Mouse (Mus musculus): Measurements from ENCODE around the gene Trim7. TPM values are rescaled to one million over a fixed set of nuclear protein-coding genes. Genes with fewer than 3 reads are reported as not detected.

Trim7 gene
- total RNA-seq, 2 experiments from 2014 or later = 2.6 to 2.8 TPM

DNA sequence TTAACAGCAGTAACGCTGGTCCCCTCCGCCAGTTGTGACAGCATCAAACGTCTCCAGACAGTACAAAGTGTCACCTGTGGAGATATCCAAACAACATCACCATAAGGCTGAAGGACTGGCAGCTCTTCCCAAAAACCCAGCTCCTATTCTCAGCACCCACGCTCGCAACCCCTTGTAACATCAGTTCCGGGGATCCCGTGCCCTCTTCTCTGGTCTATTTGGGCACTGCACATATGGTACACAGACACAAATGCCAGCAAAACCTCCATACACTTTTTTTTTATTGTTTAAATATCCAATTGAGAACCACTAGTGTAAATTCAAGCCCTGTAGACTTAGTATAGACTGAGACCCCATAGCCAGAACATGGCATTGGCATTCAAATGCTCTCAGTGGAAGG lies 30.7 kb upstream of the Trim7 start:
- TF ChIP-seq CTCF (conservative IDR thresholded peaks at IDR 0.05) = peak; percentile 62
- H3K27ac ChIP-seq = no peak overlapping the region
- no peak overlapping the region for H3K4me3 ChIP-seq
- DNase-seq (ENCODE audit: low spot score in 2 of 2) = no peak

DNA sequence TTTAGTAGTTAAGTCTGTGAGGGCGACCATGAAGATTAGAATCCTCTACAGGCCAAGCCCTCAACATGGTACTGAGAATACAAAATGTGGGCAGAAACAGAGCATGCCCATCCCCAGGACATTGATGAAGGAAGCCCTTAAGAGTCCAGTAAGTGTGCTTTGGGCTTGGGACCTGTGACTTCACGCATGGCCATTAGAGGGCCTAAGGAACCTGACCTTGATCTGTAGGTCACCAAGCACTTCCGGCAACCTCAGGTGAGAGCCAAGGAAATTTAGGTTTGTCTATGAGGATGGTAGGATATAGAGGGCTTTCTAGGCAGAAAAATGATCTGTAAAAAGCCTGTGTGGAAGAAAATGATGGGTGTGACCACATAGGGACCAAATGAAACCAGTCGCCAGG lies 29.6 kb upstream of the Trim7 start:
- no peak overlapping the region for H3K27ac ChIP-seq
- no peak for TF ChIP-seq CTCF (conservative IDR thresholded peaks at IDR 0.05)
- no peak overlapping the region for H3K4me3 ChIP-seq
- no peak for DNase-seq (ENCODE audit: low spot score in 2 of 2)

DNA sequence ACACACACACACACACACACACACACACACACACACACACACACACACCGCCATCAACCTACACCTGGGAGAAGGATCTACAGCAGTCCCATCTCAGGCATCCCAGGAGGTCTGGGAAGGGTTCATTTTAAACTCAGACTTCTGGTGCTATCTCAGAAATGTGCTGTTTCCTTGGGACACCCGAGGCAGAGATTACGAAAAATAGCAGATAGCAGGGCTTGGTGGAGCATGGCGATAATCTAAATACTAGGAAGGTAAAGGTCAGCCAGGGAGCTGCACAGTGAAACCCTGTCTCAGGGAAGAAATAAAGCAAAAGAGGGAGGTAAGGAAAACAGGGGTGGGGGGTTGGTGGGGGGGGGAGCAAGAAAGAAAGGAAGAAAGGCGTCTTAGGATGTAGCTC lies 28.7 kb upstream of the Trim7 start:
- Histone ChIP-seq H3K27ac (no peak overlapping the region), H3K4me3 (no peak overlapping the region)
- DNase-seq (ENCODE audit: low spot score in 2 of 2) = no peak
- TF ChIP-seq CTCF (conservative IDR thresholded peaks at IDR 0.05) = no peak

DNA sequence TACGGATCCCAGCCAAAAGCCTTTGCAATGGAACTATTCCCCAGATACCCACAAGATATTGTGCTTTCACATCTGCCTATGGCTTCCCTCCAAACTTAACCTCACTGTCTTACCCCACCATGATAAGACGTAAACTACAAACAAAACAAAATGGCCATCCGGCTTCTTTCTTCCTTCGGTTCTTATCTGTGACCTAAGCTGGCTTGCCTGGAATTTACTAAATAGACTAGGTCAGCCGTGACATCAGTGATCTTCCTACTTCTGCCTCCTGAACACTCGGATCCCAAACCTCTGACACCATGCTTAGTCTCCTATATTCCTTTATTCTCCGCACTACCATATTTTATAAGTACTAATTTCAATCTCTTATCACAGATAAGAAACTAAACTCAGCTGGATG lies 27.6 kb upstream of the Trim7 start:
- no peak for TF ChIP-seq CTCF (conservative IDR thresholded peaks at IDR 0.05)
- no peak for DNase-seq (ENCODE audit: low spot score in 2 of 2)
- no peak overlapping the region for H3K4me3 ChIP-seq
- no peak overlapping the region for H3K27ac ChIP-seq

DNA sequence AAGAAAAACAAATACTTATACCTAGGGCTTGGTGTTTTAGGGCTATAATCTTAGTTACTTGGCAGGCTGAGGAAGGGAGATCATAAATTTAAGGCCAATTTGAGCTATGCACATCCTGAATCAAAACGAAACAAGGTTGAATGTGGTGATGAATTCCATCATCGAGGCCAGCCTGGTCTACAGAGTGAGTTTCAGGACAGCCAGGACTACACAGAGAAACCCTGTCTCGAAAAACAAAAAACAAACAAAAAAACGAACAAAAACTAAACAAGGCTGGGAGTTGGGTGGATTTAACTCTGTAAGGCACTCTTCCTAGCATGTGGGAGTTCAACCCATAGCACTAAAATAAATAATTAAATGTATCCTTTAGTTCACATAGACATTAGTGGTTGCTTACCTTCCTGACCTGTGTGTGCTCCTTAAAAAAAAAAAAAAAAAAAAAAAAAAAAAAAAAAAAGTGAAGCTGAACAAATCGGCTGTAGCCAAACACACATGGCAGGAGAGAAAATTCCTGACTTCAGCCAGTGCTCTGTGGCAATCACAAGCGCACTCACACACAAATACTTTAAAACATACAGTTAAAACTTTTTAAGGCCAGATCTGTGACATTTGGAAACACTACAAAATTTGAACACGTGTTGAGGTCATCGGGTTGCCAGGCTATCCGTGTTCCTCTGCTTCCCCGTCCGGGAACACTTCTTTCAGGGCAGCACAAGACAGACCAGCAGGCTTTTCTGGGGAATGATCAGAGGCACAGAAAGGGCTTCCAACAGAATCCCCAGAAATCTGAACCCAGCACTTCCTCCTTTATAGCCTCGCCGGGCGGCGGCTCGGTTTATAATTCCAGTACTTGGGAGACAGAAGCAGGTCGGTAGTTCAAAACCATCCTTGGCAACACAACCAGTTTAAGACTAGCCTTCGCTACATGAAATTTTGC lies 26.7 kb upstream of the Trim7 start:
- no peak for TF ChIP-seq CTCF (conservative IDR thresholded peaks at IDR 0.05)
- peak overlapping the region; percentile 83 for H3K4me3 ChIP-seq
- no peak for DNase-seq (ENCODE audit: low spot score in 2 of 2)
- peak overlapping the region; percentile 97 for H3K27ac ChIP-seq

DNA sequence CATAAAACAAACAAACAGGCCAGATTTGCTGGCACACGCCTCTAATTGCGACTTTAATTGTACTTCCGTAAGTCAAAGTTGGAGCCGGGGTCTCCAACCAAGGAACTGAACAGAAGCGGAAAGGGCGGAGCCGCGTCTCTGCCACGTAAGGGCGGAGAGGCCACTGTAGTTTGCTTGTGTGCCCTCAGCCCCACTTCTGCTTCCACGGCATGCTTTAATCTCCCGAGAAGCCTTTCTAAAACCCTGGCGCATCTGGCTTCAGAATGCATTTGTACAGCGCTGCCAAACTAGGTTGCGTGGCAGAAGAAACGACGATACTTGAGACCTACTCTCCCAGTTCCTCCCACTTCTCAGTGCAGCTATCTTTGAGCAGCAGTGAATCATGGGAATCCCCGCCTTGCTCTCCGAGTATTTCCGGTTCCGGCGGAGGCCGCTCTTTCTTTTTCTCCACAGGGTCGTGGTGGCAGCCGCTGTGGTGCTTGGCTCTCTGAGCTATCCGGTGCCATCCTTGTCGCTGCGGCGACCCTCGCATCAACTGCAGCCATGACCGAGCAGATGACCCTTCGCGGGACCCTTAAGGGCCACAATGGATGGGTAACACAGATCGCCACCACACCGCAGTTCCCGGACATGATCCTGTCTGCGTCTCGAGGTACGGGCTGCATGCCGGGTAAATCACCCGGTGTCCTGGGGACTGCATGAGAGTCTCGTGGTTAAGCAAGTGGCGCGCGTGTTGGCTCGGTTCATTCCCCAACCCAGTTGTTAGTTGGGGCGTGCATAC lies 25.8 kb upstream of the Trim7 start, which contains the start of gene Rack1:
Rack1 (plus strand) TSS at position 412 of the 781 bp plus-strand sequence.
- H3K4me3 ChIP-seq = peak within 1 kb of the TSS; percentile 83
- peak within 1 kb of the TSS; percentile 97 for H3K27ac ChIP-seq
- peak; percentile 87 to 92 for DNase-seq (ENCODE audit: low spot score in 2 of 2)
- TF ChIP-seq CTCF (conservative IDR thresholded peaks at IDR 0.05) = no peak

DNA sequence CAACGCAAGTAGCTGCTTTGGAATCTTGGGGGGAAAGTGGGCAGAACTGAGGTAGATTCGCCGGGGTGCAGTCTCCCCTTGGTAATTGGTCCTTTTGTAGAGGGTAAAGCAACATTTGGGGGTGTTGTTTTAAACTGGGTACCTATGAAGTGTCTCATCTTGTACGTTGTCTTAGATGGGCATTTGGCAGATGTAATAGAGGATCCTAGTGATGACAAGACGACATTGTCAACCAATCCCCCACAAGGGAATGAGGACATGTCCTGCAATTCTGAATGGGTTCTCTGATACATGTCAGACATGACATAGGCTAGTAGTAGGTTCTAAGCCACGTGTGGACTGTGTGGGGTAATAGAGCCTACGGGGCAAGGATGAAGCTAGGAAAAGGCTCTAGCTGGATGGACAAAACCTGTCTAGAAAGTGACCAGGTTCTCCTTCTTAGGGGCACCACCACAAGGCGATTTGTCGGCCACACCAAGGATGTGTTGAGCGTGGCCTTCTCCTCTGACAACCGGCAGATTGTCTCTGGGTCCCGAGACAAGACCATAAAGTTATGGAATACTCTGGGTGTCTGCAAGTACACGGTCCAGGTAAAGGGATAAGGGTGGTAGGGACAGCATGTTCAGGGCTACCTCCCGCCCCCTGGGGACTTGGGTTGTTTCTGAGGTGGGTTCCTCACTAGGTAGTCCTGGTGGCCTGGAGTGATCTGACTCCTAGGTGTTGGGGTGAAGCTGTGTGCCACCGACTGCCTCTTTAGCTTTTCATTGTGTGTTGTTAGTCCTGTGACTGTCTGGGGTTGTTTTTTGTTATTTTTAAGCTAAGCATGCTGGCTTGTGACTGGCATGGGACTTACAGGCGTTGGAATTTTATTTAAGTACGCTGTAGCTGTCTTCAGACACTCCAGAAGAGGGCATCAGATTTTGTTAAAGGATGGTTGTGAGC lies 23.8 kb upstream of the Trim7 start:
- no peak overlapping the region for H3K27ac ChIP-seq
- DNase-seq (ENCODE audit: low spot score in 2 of 2) = no peak
- TF ChIP-seq CTCF (conservative IDR thresholded peaks at IDR 0.05) = no peak; the same call in 1 of the 2 replicates
- H3K4me3 ChIP-seq = peak overlapping the region; percentile 83

DNA sequence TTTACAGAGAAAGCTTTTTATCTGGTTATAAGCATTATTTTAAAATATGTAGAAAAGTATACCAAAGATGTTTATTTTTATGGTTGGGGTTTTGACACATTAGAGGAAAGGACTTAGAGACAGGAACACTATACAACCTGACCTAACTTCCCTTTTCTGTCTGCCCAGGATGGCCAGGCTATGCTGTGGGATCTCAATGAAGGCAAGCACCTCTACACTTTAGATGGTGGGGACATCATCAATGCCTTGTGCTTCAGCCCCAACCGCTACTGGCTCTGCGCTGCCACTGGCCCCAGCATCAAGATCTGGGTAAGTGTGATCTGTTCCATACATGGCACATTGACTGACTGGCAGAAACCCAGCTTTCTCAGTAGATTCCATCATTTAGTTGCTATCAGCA lies 22.0 kb upstream of the Trim7 start:
- no peak for DNase-seq (ENCODE audit: low spot score in 2 of 2)
- Histone ChIP-seq H3K4me3 (no peak overlapping the region), H3K27ac (no peak overlapping the region)
- TF ChIP-seq CTCF (conservative IDR thresholded peaks at IDR 0.05) = no peak

DNA sequence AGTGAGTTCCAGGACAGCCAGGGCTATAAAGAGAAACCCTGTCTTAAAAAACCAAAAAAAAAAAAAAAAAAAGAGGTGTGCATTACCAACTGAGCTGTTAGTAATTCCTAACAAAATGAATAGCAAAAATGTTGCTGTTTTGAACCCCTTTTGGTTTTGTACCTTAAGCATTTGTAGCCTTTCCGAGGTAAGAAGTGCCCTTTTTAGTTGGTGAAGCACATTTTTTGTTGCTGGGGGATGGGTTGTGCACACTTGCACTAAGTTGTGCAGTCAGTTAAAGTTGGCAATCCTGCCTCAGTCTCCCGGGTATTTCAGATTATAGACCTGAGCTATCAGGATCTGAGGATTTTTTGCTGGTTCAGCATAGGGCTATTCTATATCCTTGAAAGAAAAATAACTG lies 21.0 kb upstream of the Trim7 start:
- Histone ChIP-seq H3K27ac (no peak overlapping the region), H3K4me3 (no peak overlapping the region)
- no peak for DNase-seq (ENCODE audit: low spot score in 2 of 2)
- no peak for TF ChIP-seq CTCF (conservative IDR thresholded peaks at IDR 0.05)

DNA sequence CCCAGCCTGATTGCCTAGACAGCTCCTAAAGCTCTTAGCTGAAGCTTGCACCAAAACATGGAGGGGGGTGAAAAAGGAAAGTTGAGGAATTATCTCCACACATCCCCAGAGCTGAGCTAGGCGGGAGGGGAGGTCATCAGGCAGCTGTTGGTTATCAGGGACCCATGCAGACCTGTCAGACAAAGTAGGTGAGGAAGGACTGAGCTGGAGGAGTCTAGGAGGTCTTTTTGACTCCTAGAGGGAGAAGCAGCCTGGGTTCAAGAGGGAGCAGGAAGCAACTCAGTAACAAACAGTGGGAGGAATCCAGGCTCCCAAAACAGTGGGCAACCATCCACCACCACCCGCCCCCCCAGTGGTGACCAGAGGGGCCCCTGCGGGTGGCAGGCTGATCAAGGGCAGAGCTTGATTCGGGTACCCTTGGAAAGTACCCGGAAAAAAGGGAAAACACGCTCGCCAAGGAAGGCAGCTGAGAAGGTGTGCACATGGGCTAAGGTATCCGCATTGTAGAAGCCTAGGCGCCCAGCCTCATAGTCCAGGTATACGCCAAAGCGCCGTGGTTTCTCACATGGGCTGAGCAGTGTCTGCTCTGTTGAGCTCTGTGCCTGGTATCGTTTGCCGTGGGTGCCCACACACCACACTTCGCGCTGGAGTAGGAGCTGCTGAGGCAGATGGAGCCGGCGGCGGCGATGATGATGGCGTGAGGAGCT lies 18.9 kb upstream of the Trim7 start:
- H3K4me3 ChIP-seq = no peak overlapping the region
- peak overlapping the region; percentile 37 for H3K27ac ChIP-seq
- no peak for TF ChIP-seq CTCF (conservative IDR thresholded peaks at IDR 0.05)
- DNase-seq (ENCODE audit: low spot score in 2 of 2) = peak in 1 of 2 experiments; percentile 56

DNA sequence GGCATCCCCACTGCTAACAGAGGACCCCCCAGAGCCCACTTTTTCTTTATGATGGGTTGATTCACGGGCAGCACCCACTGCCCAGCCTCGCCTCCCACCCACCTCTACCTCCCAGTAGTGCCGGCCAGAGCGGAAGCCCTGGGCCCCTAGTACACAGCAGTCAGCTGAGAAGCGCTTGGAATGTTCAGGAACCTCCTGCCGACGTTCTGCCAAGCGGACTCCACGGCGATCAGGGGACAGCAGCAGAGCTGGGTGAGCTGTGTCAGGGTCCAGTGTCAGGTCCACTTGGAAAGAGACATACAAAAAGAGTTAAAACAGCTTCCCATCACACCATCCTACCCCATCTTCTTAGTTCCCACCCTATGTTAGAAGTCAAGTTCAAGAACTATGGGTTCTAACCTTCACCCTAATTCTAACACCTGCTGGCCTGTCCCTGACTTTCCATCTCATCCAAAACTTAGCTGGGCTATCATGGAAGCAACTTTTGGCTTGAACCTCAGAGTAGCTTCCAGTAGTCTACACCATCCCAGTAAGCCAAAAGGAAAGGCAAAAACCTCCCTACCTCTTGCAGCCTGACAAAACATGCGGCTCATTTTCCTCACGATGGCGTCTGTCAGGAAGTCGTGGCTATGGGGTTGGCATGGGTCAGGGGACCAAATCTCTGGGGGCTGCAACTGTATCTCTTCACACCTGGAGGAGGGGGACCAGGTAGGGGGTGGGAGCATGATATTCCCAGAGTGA lies 18.2 kb upstream of the Trim7 start:
- H3K4me3 ChIP-seq = no peak overlapping the region
- no peak for TF ChIP-seq CTCF (conservative IDR thresholded peaks at IDR 0.05)
- peak overlapping the region; percentile 37 for H3K27ac ChIP-seq
- no peak for DNase-seq (ENCODE audit: low spot score in 2 of 2)

Data from layer of hippocampus, adult 2 months (tissue).